Mouse (Mus musculus): ENCODE measurements around the gene Pdia5.

- TF ChIP-seq MYOG (IDR thresholded peaks at IDR 0.05; ENCODE audit: control insufficient read depth, extremely low read depth, insufficient read length), result no peak
- TF ChIP-seq CTCF (IDR thresholded peaks at IDR 0.05; ENCODE audit: control insufficient read depth, insufficient read depth, insufficient read length), result no peak
- no peak for TF ChIP-seq MAX (IDR thresholded peaks at IDR 0.05)
- no peak for TF ChIP-seq USF1 (IDR thresholded peaks at IDR 0.05; ENCODE audit: low read depth)
- no peak for TF ChIP-seq MYOD1 (IDR thresholded peaks at IDR 0.05; ENCODE audit: control insufficient read depth, insufficient read length, low read depth)
- no peak for TF ChIP-seq CEBPB (IDR thresholded peaks at IDR 0.05; ENCODE audit: low read depth)
- TF ChIP-seq FOSL1 (IDR thresholded peaks at IDR 0.05; ENCODE audit: insufficient read depth, low read length, poor library complexity, severe bottlenecking), result no peak
Observed at GRCm38 (mm10) chr16:35508581-35508980, 17.9 kb upstream of the Pdia5 start.

Data from C2C12 (cell line).